Mouse (Mus musculus): ENCODE data around the gene Vti1a. TPM values are rescaled to one million over a fixed set of nuclear protein-coding genes. Genes with fewer than 3 reads are reported as not detected.

Gene Vti1a
- polyA plus RNA-seq, 1 experiment from 2014 or later = 15.4 TPM

- H3K27me3 ChIP-seq (ENCODE audit: control insufficient read depth, insufficient read depth, low read length) = no peaks in the 10 kb centered on the region
- peak overlapping the region; percentile 41; the same call in 1 of the 2 replicates for H3K4me2 ChIP-seq (ENCODE audit: low read length)
- peaks cover 4 to 5% of the 10 kb centered on the region in 2 experiments; a peak in 1 of 4 replicates for H3K4me1 ChIP-seq (ENCODE audit: control insufficient read depth in 2 of 2, insufficient read depth in 2 of 2, low read length in 2 of 2)
- no peaks in the 10 kb centered on the region for H3K36me3 ChIP-seq (ENCODE audit: control insufficient read depth, insufficient read depth, low read length)
- no peak overlapping the region for H3K27ac ChIP-seq (replicated peaks in 1 of 2; ENCODE audit: control insufficient read depth in 1 of 2, insufficient read depth in 1 of 2, low read depth in 2 of 2, low read length in 2 of 2)
- no peak overlapping the region for H3K9ac ChIP-seq (ENCODE audit: low read length)
- ATAC-seq (ENCODE audit: insufficient number of reproducible peaks, insufficient read depth, low FRiP score, low read depth) = no peak
- no peak overlapping the region for H3K4me3 ChIP-seq (ENCODE audit: control insufficient read depth in 1 of 2, insufficient read depth in 1 of 2, low read depth in 1 of 2, low read length in 2 of 2)
- 35% methylated on average over 21 of the region's 21 CpGs for WGBS
- H3K9me3 ChIP-seq (ENCODE audit: control insufficient read depth, low read length) = no peaks in the 10 kb centered on the region
These were observed 140.4 kb downstream of the Vti1a start for GRCm38 (mm10) chr19:55456325-55457091.

DNA sequence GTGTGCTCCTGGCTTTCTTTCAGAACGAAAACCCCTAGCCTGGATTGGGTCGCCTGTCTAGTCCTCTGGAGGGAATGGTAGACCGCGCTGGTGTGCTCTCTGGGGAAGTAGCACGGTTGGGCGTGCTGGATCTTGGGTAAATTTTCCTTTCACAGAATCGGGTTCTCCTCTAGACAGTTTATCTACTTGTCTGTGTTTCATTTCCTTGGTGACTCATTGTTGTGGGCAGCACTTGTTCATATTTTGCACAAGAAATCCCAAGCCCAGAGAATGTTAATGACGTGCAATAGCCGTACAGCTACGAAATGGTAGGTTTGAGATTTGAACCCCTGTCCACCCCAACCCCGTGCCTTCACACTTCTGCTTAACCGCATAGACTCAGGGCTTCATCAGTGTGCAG lies 145.9 kb downstream of the Vti1a start:
- no peaks in the 10 kb centered on the region for H3K27me3 ChIP-seq (ENCODE audit: control insufficient read depth, insufficient read depth, low read length)
- no peak overlapping the region for H3K4me2 ChIP-seq (ENCODE audit: low read length)
- H3K4me3 ChIP-seq (ENCODE audit: control insufficient read depth in 1 of 2, insufficient read depth in 1 of 2, low read depth in 1 of 2, low read length in 2 of 2) = no peak overlapping the region
- ATAC-seq (ENCODE audit: insufficient number of reproducible peaks, insufficient read depth, low FRiP score, low read depth) = no peak
- no peak overlapping the region for H3K27ac ChIP-seq (replicated peaks in 1 of 2; ENCODE audit: control insufficient read depth in 1 of 2, insufficient read depth in 1 of 2, low read depth in 2 of 2, low read length in 2 of 2)
- no peaks in the 10 kb centered on the region for H3K9me3 ChIP-seq (ENCODE audit: control insufficient read depth, low read length)
- no peaks in the 10 kb centered on the region for H3K36me3 ChIP-seq (ENCODE audit: control insufficient read depth, insufficient read depth, low read length)
- 0 out of 4 replicates have a peak, but pooled peaks cover 0 to 2% of the 10 kb centered on the region in 2 experiments for H3K4me1 ChIP-seq (ENCODE audit: control insufficient read depth in 2 of 2, insufficient read depth in 2 of 2, low read length in 2 of 2)
- no peak overlapping the region for H3K9ac ChIP-seq (ENCODE audit: low read length)
- 83% methylated on average over 12 of the region's 12 CpGs for WGBS

GRCm38 (mm10) chr19:55463670-55464069 lies 147.6 kb downstream of the Vti1a start:
- H3K9ac ChIP-seq (ENCODE audit: low read length) = no peak overlapping the region
- ATAC-seq (ENCODE audit: insufficient number of reproducible peaks, insufficient read depth, low FRiP score, low read depth) = no peak
- no peaks in the 10 kb centered on the region for H3K27me3 ChIP-seq (ENCODE audit: control insufficient read depth, insufficient read depth, low read length)
- H3K27ac ChIP-seq (replicated peaks in 1 of 2; ENCODE audit: control insufficient read depth in 1 of 2, insufficient read depth in 1 of 2, low read depth in 2 of 2, low read length in 2 of 2) = no peak overlapping the region
- H3K36me3 ChIP-seq (ENCODE audit: control insufficient read depth, insufficient read depth, low read length) = no peaks in the 10 kb centered on the region
- H3K9me3 ChIP-seq (ENCODE audit: control insufficient read depth, low read length) = no peaks in the 10 kb centered on the region
- no peak overlapping the region for H3K4me3 ChIP-seq (ENCODE audit: control insufficient read depth in 1 of 2, insufficient read depth in 1 of 2, low read depth in 1 of 2, low read length in 2 of 2)
- no peak overlapping the region for H3K4me2 ChIP-seq (ENCODE audit: low read length)
- WGBS = 96% methylated on average over 4 of the region's 4 CpGs
- no peaks in the 10 kb centered on the region for H3K4me1 ChIP-seq (ENCODE audit: control insufficient read depth in 2 of 2, insufficient read depth in 2 of 2, low read length in 2 of 2)

GRCm38 (mm10) chr19:55469301-55470051 lies 153.4 kb downstream of the Vti1a start:
- peaks cover 11% of the 10 kb centered on the region in 2 experiments for H3K4me1 ChIP-seq (ENCODE audit: control insufficient read depth in 2 of 2, insufficient read depth in 2 of 2, low read length in 2 of 2)
- H3K27ac ChIP-seq (replicated peaks in 1 of 2; ENCODE audit: control insufficient read depth in 1 of 2, insufficient read depth in 1 of 2, low read depth in 2 of 2, low read length in 2 of 2) = no peak overlapping the region
- H3K4me3 ChIP-seq (ENCODE audit: control insufficient read depth in 1 of 2, insufficient read depth in 1 of 2, low read depth in 1 of 2, low read length in 2 of 2) = no peak overlapping the region
- no peak overlapping the region for H3K9ac ChIP-seq (ENCODE audit: low read length)
- H3K27me3 ChIP-seq (ENCODE audit: control insufficient read depth, insufficient read depth, low read length) = no peaks in the 10 kb centered on the region
- no peaks in the 10 kb centered on the region for H3K36me3 ChIP-seq (ENCODE audit: control insufficient read depth, insufficient read depth, low read length)
- ATAC-seq (ENCODE audit: insufficient number of reproducible peaks, insufficient read depth, low FRiP score, low read depth) = no peak
- WGBS = 83% methylated on average over 21 of the region's 21 CpGs
- H3K9me3 ChIP-seq (ENCODE audit: control insufficient read depth, low read length) = no peaks in the 10 kb centered on the region
- H3K4me2 ChIP-seq (ENCODE audit: low read length) = no peak overlapping the region

DNA sequence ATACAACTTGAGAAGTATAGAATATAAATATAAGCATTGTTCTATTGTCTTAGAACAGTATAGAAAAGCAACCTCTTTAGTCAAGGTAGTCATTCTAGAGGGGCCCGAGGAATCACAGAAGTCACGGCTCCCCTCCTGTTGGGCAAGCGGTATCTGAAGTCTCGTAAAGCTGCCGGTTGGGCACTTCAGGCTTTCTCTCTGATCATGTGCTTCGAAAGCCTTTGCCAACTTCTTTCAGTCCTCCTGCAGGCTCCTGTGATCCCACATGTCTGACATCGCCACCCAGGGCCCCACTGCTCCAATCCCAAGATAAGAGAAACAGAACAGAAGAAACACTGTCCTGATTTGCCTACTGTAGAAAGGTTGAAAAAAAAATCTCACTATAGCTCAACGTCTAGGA lies 156.5 kb downstream of the Vti1a start:
- 24% methylated on average over 8 of the region's 8 CpGs for WGBS
- H3K9me3 ChIP-seq (ENCODE audit: control insufficient read depth, low read length) = no peaks in the 10 kb centered on the region
- no peaks in the 10 kb centered on the region for H3K36me3 ChIP-seq (ENCODE audit: control insufficient read depth, insufficient read depth, low read length)
- ATAC-seq (ENCODE audit: insufficient number of reproducible peaks, insufficient read depth, low FRiP score, low read depth) = no peak
- no peak overlapping the region for H3K9ac ChIP-seq (ENCODE audit: low read length)
- H3K4me1 ChIP-seq (ENCODE audit: control insufficient read depth in 2 of 2, insufficient read depth in 2 of 2, low read length in 2 of 2) = peaks cover 11% of the 10 kb centered on the region in 2 experiments
- no peaks in the 10 kb centered on the region for H3K27me3 ChIP-seq (ENCODE audit: control insufficient read depth, insufficient read depth, low read length)
- peak overlapping the region; percentile 12; the same call in 1 of the 2 replicates for H3K4me2 ChIP-seq (ENCODE audit: low read length)
- H3K27ac ChIP-seq (replicated peaks in 1 of 2; ENCODE audit: control insufficient read depth in 1 of 2, insufficient read depth in 1 of 2, low read depth in 2 of 2, low read length in 2 of 2) = no peak overlapping the region
- no peak overlapping the region for H3K4me3 ChIP-seq (ENCODE audit: control insufficient read depth in 1 of 2, insufficient read depth in 1 of 2, low read depth in 1 of 2, low read length in 2 of 2)

- H3K36me3 ChIP-seq (ENCODE audit: control insufficient read depth, insufficient read depth, low read length) = no peaks in the 10 kb centered on the region
- 76% methylated on average over 6 of the region's 6 CpGs for WGBS
- no peak overlapping the region for H3K27ac ChIP-seq (replicated peaks in 1 of 2; ENCODE audit: control insufficient read depth in 1 of 2, insufficient read depth in 1 of 2, low read depth in 2 of 2, low read length in 2 of 2)
- no peaks in the 10 kb centered on the region for H3K27me3 ChIP-seq (ENCODE audit: control insufficient read depth, insufficient read depth, low read length)
- no peaks in the 10 kb centered on the region for H3K9me3 ChIP-seq (ENCODE audit: control insufficient read depth, low read length)
- ATAC-seq (ENCODE audit: insufficient number of reproducible peaks, insufficient read depth, low FRiP score, low read depth) = no peak
- H3K9ac ChIP-seq (ENCODE audit: low read length) = no peak overlapping the region
- H3K4me1 ChIP-seq (ENCODE audit: control insufficient read depth in 2 of 2, insufficient read depth in 2 of 2, low read length in 2 of 2) = peaks cover 11% of the 10 kb centered on the region in 2 experiments
- no peak overlapping the region for H3K4me2 ChIP-seq (ENCODE audit: low read length)
- no peak overlapping the region for H3K4me3 ChIP-seq (ENCODE audit: control insufficient read depth in 1 of 2, insufficient read depth in 1 of 2, low read depth in 1 of 2, low read length in 2 of 2)
These were observed 158.1 kb downstream of the Vti1a start for GRCm38 (mm10) chr19:55474225-55474624.

GRCm38 (mm10) chr19:55480526-55480925 lies 164.4 kb downstream of the Vti1a start:
- Histone ChIP-seq H3K36me3 (ENCODE audit: control insufficient read depth, insufficient read depth, low read length) (no peaks in the 10 kb centered on the region), H3K4me1 (ENCODE audit: control insufficient read depth in 2 of 2, insufficient read depth in 2 of 2, low read length in 2 of 2) (0 out of 4 replicates have a peak, but pooled peaks cover 0 to 7% of the 10 kb centered on the region in 2 experiments), H3K27me3 (ENCODE audit: control insufficient read depth, insufficient read depth, low read length) (no peaks in the 10 kb centered on the region), H3K9ac (ENCODE audit: low read length) (no peak overlapping the region), H3K4me3 (ENCODE audit: control insufficient read depth in 1 of 2, insufficient read depth in 1 of 2, low read depth in 1 of 2, low read length in 2 of 2) (no peak overlapping the region), H3K9me3 (ENCODE audit: control insufficient read depth, low read length) (no peaks in the 10 kb centered on the region), H3K27ac (replicated peaks in 1 of 2; ENCODE audit: control insufficient read depth in 1 of 2, insufficient read depth in 1 of 2, low read depth in 2 of 2, low read length in 2 of 2) (no peak overlapping the region), H3K4me2 (ENCODE audit: low read length) (no peak overlapping the region)
- ATAC-seq (ENCODE audit: insufficient number of reproducible peaks, insufficient read depth, low FRiP score, low read depth) = no peak
- 85% methylated on average over 5 of the region's 5 CpGs for WGBS
